Mouse (Mus musculus) C2C12 (cell line): ENCODE measurements at regions not wholly inside any gene's neighbourhood (a gene's known extent, or its start where the extent isn't known, plus 50 kb on each side); places are given as distances from the start of the nearest gene placed in this dataset.

Experiments used
- CEBPB ChIP-seq: IDR thresholded peaks from one replicate; pipeline ENCODE4 v1.6.1; 2011; ENCODE audit warnings: low read depth, mild to moderate bottlenecking, control low read depth, moderate library complexity
- CTCF ChIP-seq: IDR thresholded peaks from one replicate; pipeline ENCODE4 v1.5.1; 2011; ENCODE audit not compliant: control insufficient read depth, insufficient read depth, insufficient read length
- MYOG ChIP-seq: IDR thresholded peaks from one replicate; pipeline ENCODE4 v1.6.1; 2011; ENCODE audit not compliant: control insufficient read depth, insufficient read length; ENCODE audit errors: extremely low read depth
- USF1 ChIP-seq: IDR thresholded peaks from one replicate; pipeline ENCODE4 v1.6.1; 2011; ENCODE audit warnings: low read depth, mild to moderate bottlenecking, control low read depth, moderate library complexity

DNA sequence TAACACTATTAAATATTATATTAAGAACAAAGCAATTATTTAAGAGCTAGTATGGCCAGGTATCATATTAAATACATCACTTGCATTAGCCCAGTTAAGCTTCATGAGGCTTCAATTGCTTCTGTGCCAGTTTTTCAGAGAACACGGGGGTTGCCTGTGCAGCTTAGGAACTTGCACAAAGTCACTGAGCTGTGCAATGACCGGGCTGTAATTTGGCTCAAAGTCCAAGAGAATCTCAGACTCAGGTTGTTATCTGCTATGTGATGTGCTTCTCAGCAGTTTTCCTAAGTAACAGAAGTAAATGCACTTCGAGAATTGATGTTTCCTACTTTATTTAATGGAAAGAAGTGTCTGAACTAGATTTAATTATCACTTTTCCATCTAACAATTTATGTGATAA lies 711.5 kb downstream of the Rapgef2 start:
- TF ChIP-seq CTCF: no peak
- no peak for TF ChIP-seq MYOG
- no peak for TF ChIP-seq USF1
- no peak for TF ChIP-seq CEBPB
